Mouse (Mus musculus) cortical plate, adult 2 months (tissue): ENCODE results near the gene Id3.

ENCODE experiments used
- CTCF ChIP-seq: fragments of 200-500 bp; IDR thresholded peaks from 2 replicates; pipeline ENCODE4 v1.5.1; 2011; ENCODE audit warnings: mild to moderate bottlenecking, control low read depth, low read length; ENCODE audit not compliant: insufficient read depth; ENCODE audit errors: extremely low read depth
- POLR2A ChIP-seq: fragments of 200-500 bp; IDR thresholded peaks from 2 replicates; pipeline ENCODE4 v1.6.1; 2011; ENCODE audit warnings: mild to moderate bottlenecking, low read length, control low read depth; ENCODE audit not compliant: insufficient read depth; ENCODE audit errors: extremely low read depth

DNA sequence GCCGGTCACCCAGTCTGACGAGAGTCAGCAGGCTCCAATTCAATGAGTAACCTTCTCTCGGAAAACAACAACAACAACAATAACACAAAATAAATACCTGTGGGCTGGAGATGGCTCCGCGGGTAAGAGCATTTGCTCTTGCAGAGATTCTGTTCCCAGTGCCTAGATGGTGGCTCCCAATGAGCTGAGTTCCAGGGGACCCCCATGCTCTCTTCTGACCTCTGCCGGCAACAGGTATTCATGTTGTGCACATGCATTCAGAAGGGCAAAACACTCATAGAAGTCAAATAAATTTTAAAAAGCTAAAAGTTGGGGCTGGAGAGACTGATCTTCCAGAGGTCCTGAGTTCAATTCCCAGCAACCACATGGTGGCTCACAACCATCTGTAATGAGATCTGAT is 15.2 kb downstream of the Id3 start:
- TF ChIP-seq CTCF (no peak), POLR2A (no peak)
